Mouse (Mus musculus): ENCODE data around the gene Timeless.
"Not testable (repeated sequence)": the region's sequence is repeated elsewhere in the genome, so short reads cannot be mapped to it uniquely, and the experiment has no call there.

The Timeless gene

GRCm38 (mm10) chr10:128212871-128213323, 19.0 kb upstream of the Timeless start:
- peak; percentile 85 for DNase-seq (ENCODE audit: low read depth, low spot score)

- not testable (repeated sequence) for DNase-seq (ENCODE audit: low read depth, low spot score)
Measured at GRCm38 (mm10) chr10:128214112-128214511, 17.8 kb upstream of the Timeless start.

GRCm38 (mm10) chr10:128214981-128215380, 16.9 kb upstream of the Timeless start:
- no peak for DNase-seq (ENCODE audit: low read depth, low spot score)

DNA sequence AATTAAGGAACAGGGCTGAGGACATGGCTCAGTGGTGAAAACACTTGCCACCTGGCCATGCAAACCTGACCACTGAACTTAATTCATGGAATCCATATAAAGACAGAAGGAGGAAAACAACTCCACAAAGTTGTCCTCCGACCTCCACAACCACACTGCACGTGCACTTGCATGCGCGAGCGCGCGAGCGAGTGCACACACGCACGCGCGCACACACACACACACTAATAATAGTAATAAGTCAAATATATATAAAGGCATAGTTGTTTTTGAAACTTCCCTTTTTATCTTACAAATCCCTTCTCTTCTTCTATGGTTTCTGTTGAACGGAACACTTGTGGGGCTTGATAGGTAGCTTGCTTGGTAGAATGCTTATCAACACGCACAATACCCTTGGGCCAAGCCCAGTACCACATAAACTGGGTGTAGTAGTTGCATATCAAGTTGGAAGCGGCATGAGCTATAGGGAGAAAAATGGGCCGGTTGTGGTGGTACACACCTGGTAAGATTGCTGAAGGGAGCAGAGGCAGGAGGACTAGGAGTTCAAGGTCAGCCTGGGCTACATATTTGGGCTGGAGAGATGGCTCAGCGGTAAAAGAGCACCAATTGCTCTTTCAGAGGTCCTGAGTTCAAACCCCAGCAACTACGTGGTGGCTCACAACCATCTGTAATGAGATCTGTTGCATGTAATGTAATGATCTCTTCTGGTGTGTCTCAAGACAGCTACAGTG, 13.3 kb upstream of the Timeless start:
- no peak for DNase-seq (ENCODE audit: low read depth, low spot score)

DNA sequence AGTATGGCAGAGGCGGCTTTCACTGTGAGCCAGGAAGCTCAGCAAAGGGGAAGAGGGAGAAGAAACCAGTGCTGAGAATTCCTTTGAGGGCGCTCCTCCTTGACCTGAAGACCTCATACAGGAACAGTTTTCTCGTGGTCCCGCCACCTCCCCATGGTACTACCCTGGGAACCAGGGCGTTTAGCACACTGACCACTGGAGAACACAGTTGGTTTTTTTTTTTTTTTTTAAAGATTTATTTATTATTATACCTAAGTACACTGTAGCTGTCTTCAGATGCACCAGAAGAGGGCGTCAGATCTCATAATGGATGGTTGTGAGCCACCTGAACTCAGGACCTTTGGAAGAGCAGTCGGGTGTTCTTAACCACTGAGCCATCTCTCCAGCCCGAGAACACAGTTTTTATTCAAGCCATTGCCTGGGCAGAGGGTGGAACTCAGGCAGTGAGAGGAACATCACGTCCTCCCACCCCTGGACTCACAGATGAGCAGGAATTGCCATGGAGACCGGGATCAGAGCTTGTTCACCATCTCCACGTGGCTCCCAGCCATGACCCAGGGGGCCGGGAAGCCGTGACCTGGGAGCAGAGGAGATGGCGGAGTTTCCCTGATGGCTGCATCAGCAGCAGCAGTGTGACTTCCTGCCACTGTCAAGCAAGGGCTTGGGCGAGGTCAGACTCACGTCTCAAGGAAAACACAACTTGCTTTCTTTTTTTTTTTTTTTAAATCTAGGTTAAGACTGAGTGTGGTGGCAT, 10.2 kb upstream of the Timeless start:
- DNase-seq (ENCODE audit: low read depth, low spot score) = peak; percentile 45

- no peak for DNase-seq (ENCODE audit: low read depth, low spot score)
Measured at GRCm38 (mm10) chr10:128225064-128225463, 6.8 kb upstream of the Timeless start.

DNA sequence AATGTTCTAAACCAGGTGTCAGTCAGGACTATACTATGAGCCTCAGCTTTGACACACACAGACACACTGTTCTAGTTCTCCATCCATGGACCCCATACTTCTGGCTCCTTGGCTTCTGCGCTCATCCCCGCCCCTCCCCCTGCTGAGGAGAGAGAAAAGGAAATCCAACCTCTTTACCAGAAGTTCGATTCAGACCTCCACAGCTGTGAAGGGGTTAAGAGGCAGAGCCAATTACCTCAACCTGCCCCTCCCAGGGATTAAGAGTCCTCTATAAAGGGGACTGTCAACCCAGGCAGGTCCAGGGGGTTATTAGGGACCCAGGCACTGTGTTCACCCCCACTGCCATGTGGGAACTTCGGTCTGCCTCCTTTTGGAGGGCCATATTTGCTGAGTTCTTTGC, 6.3 kb upstream of the Timeless start, which contains the start of gene Mip:
Mip (plus strand) TSS at position 301 of the 400 bp plus-strand sequence.
- DNase-seq (ENCODE audit: low read depth, low spot score) = no peak

DNA sequence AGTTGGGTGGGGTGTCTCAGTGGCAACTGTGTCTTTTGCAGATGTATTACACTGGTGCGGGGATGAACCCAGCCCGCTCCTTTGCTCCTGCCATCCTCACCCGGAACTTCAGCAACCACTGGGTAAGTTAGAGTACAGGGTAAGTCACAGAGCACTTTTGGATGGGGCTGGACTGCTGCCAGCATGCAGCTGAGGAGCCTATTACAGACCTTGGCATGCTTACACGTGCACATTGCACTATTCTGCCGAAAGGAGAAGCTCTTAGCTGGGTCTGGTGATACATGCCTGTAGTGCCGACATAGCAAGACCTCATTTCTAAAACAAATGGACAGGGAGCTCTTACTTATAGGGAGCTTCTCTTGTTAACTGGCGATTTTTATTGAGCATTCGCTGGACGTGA, 4.3 kb upstream of the Timeless start:
- no peak for DNase-seq (ENCODE audit: low read depth, low spot score)

GRCm38 (mm10) chr10:128228009-128228408, 3.9 kb upstream of the Timeless start:
- no peak for DNase-seq (ENCODE audit: low read depth, low spot score)

DNA sequence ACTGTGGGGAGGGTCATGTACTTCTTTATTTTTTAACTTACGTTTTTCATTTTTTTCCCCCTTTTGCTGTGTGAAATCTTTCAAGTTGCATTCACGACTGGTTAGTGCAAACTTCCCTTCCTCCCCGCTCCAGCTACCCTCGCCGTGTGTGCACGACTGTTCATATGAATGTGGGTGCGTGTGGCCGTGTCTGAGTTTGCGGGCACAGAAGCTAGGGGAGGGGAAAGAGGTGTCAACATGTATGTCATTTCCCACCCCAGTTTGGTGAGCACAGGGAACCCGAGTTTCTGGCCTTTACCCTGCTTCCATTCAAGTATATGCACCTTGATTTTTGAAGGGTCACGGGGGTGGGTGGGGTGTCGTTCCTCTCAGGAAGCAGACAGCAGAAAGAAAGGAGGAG, 1.3 kb upstream of the Timeless start:
- DNase-seq (ENCODE audit: low read depth, low spot score) = peak; percentile 46

- peak; percentile 48 for DNase-seq (ENCODE audit: low read depth, low spot score)
Measured at GRCm38 (mm10) chr10:128231146-128231545, 719 bp upstream of the Timeless start.

DNA sequence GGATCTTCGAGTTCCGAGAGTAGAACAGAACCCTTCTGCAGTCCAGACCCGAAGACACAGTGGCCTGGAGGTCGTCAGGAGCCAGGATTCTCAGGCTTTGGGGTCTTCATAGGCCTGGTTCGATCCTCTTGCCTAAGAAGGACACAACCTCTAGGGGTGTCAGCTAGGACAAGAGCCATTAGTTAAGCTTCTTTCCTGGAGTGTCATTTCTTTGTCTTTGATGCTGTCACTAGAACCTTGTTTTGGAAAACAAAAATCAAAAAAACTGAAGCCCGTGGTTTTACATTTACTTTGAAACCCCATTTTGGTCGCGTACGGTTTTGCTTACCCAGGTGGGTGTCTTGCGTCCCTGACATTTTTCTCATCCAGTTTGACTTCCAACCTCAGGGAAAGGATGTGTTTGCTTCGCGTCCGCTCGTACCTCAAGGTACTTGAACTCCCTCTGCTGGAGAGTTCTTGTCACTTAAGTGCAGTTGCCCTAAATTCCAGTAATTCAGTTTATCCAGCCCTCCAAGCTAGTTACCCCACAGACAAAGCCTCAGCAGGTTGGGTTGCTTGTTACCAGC, 638 bp downstream of the Timeless start:
- peak; percentile 84 for DNase-seq (ENCODE audit: low read depth, low spot score)

DNA sequence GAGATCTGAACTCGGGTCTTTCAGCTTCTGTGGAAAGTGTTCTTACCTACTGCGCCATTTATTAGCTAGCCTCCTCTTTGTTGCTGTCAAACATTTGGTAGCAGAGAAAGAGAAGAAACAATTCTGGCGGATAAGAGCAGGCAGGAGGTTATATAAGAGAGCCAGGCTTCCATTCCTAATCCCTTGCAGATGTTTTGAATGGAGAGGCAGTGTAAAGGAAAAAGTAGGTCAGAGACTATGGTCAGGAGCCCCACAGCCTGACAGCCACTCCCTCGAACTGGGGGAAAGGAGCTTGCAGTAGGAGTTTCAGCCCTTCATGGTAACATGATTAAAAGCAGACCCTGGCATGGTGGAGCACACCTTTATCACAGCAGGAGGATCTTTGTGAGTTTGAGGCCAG, 4.5 kb downstream of the Timeless start:
- no peak for DNase-seq (ENCODE audit: low read depth, low spot score)

DNA sequence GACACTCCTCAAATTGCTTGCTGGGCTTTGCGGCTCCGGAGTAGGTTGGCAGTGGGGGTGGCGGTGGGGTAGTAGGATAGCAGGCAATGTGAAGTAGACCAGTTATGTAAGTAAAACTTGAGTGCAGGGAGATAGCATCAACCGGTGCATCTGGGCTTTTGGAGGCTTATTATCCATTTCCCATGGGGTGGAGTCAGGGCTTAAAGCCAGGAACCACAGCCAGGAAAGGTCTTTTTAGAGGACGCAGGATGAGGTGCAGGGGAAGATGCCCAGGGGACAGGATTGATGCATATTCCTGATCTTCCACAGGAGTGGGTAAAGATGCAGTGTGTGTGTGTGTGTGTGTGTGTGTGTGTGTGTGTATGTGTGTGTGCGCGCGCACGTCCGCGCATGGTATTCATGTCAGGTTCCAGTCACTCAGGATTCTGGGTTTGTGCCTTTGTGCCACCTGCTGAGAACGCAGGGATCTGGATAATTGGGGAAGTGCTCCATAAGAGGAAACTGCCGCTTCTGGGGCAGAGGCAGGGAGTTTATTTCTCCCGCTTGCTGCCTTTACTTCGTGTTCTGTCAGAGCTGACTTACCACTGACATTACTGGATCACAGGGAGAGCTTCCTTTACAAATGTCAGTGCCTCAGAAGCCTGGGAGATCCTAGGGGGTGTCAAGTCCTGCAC, 6.1 kb downstream of the Timeless start:
- DNase-seq (ENCODE audit: low read depth, low spot score) = no peak

DNA sequence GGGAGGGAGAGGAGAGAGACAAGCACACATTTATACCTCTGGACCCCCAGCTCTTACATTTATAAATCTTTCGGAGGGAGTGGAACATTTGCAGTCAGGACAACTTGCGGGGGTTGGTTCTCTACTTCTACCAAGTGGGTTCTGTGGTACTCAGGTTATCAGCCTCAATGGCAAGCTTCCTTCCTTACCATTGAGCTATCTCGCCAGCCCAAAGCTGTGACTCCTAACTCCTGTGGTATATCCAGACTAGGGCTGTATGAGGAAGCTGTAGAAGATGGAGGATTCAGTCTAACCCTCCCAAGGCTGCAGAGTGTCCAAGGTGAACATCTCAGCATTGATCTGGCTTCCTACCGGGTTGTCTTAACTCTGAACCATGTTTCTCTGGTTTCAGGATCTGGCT, 7.3 kb downstream of the Timeless start:
- no peak for DNase-seq (ENCODE audit: low read depth, low spot score)

DNA sequence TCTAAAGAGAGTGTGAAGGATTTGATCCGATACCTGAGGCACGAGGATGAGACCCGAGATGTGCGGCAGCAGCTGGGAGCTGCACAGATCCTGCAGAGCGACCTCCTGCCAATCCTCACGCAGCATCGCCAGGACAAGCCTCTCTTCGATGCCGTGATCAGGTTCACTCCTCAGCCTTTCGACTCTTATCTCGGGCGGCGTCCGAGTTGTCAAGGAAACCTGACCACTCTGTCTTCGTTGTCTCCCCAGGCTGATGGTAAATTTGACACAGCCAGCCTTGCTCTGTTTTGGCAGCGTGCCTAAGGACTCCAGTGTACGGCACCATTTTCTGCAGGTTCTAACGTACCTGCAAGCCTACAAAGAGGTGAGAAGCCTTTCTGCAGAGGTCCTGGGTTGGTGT, 8.3 kb downstream of the Timeless start:
- DNase-seq (ENCODE audit: low read depth, low spot score) = no peak

- no peak for DNase-seq (ENCODE audit: low read depth, low spot score)
Measured at GRCm38 (mm10) chr10:128243252-128243651, 11.4 kb downstream of the Timeless start.

DNA sequence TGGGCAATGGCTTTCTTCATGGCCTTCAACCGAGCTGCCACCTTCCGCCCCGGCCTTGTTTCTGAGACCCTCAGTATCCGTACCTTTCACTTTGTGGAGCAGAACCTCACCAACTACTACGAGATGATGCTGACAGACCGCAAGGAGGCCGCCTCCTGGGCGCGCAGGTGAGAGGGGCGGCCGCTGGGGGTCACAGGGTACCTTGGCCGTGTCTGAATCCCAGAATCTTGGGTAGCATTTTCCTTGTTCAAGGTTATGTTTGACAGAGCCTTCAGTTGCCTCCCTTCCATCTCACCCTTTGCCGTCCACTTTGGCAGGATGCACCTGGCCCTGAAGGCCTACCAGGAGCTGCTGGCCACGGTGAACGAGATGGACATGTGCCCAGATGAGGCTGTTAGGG, 12.3 kb downstream of the Timeless start:
- no peak for DNase-seq (ENCODE audit: low read depth, low spot score)

DNA sequence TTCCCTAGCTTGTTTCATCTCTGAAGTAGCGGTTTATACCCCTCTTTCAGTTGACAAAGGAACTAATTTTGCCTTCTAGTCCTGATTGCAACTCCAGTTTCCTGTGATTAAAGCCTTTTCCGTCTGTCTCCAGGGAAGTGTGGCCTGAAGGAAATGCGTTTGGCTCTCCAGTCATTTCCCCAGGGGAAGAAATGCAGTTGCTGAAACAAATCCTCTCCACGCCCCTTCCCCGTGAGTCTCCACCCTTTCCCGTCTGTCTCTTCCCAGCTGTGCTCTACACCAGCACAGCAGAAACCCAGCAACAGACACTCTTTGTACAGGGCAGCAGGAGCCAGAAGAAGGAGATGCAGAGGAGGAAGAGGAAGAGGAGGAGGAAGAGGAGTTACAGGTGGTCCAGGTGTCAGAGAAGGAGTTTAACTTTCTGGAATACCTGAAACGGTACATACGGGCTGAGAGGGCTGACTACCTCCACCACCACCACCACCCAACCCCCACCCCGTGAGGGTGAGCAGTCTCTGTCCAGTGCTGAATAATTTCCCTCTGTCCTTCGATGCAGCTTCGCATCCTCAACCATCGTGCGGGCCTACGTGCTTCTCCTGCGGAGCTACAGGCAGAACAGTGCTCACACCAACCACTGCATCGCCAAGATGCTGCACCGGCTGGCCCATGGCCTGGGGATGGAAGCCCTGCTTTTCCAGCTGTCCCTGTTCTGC, 15.3 kb downstream of the Timeless start:
- no peak for DNase-seq (ENCODE audit: low read depth, low spot score)

DNA sequence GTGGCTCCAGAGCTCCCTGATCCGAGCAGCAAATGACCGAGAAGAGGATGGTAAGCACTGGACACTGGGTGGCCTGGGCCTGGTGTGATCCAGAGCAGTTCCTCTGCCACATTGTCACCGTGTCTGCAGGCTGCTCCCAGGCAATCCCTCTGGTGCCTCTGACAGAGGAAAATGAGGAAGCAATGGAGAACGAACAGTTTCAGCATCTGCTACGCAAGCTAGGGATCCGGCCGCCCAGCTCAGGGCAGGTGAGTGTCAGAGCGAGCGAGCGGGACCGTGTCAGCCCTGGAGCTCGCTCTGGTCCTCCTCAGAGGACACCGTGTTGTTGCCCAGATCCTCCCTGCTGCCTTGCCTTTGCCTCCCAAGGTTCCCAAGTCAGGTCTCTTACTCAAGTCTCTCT, 18.7 kb downstream of the Timeless start:
- DNase-seq (ENCODE audit: low read depth, low spot score) = no peak

GRCm38 (mm10) chr10:128253677-128254255, 21.9 kb downstream of the Timeless start, which contains the start of gene Apon:
Apon (plus strand) TSS chr10:128254096.
- DNase-seq (ENCODE audit: low read depth, low spot score) = no peak
